Mouse (Mus musculus): ENCODE results near the gene Snrnp25. TPM values are rescaled to one million over a fixed set of nuclear protein-coding genes. Genes with fewer than 3 reads are reported as not detected.
A peak's percentile ranks its signal among the peaks of the same experiment; 100 is the strongest.

The Snrnp25 gene
- polyA plus RNA-seq, 1 experiment: 58.3 TPM

- H3ac ChIP-seq (ENCODE audit: control insufficient read depth, insufficient read length): peak overlapping the region; percentile 74
- H3K4me2 ChIP-seq (ENCODE audit: low read depth): peak overlapping the region; percentile 81
- no peaks in the 10 kb centered on the region for H3K27me3 ChIP-seq (ENCODE audit: control insufficient read depth, insufficient read depth, insufficient read length)
- peaks cover 58% of the 10 kb centered on the region for H3K79me2 ChIP-seq (ENCODE audit: control insufficient read depth, insufficient read depth)
- no peaks in the 10 kb centered on the region for H3K36me3 ChIP-seq (ENCODE audit: control insufficient read depth, insufficient read depth)
- TF ChIP-seq SRF (IDR thresholded peaks at IDR 0.05; ENCODE audit: control insufficient read depth, insufficient read length, low read depth): no peak
- TF ChIP-seq POLR2AphosphoS2 (IDR thresholded peaks at IDR 0.05; ENCODE audit: insufficient read length, low read depth): peak; percentile 16
- peak; percentile 26 for TF ChIP-seq REST (IDR thresholded peaks at IDR 0.05; ENCODE audit: insufficient read depth, insufficient read length)
- peak overlapping the region; percentile 62 for H3K4me3 ChIP-seq
Measured at GRCm38 (mm10) chr11:32220607-32221224, 15.5 kb downstream of the Snrnp25 start.

DNA sequence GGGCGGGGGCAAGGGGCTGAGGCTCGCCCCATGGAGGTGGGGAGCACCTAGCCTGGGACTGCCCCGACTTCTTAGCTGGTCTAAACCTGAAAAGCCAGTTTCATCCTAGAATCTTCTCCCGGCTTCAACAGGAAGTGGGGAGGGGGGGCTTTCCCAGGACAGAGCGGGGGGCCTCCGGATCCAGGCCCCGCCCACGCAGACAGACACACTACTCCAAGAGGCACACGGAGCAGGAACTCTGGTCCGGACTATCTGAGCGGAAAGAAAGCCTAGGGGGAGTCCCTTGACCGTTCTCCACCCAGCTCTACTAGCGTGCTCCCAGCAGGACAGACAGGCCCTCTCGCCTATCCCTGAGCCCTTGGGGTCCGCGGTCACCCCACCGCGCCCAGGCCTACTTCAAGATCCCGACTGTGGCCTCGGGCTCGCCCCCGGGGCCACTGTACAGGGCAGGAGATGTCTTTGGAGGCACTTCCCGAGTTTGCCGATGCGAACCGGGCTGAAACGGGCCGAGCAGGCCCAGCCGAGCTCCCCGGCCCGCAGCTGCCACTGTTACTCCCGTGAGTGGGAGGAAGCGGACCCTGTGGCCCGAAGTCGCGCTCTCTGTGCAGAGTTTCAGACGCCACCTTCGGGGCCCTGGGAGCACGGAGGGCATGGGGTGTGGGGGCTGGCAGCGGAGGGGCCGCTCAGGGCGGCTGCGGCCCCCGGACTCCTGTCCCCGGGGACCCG lies 16.2 kb downstream of the Snrnp25 start:
- Histone ChIP-seq H3ac (ENCODE audit: control insufficient read depth, insufficient read length) (peak overlapping the region; percentile 74), H3K27me3 (ENCODE audit: control insufficient read depth, insufficient read depth, insufficient read length) (no peaks in the 10 kb centered on the region), H3K36me3 (ENCODE audit: control insufficient read depth, insufficient read depth) (no peaks in the 10 kb centered on the region), H3K4me2 (ENCODE audit: low read depth) (peak overlapping the region; percentile 81), H3K79me2 (ENCODE audit: control insufficient read depth, insufficient read depth) (peaks cover 51% of the 10 kb centered on the region), H3K4me3 (peak overlapping the region; percentile 62)
- TF ChIP-seq POLR2AphosphoS2 (IDR thresholded peaks at IDR 0.05; ENCODE audit: insufficient read length, low read depth) (peak; percentile 13), CEBPB (IDR thresholded peaks at IDR 0.05; ENCODE audit: insufficient read depth, poor library complexity, severe bottlenecking) (no peak), MYOG (IDR thresholded peaks at IDR 0.05; ENCODE audit: control insufficient read depth in 1 of 3, insufficient read depth in 1 of 3, insufficient read length in 2 of 3, low read depth in 2 of 3) (peak in 1 of 3 experiments; percentile 6), POLR2A (IDR thresholded peaks at IDR 0.05; ENCODE audit: insufficient read length, low read depth) (peak; percentile 41), TCF3 (IDR thresholded peaks at IDR 0.05; ENCODE audit: insufficient read length, low read depth) (no peak), MYOD1 (IDR thresholded peaks at IDR 0.05; ENCODE audit: control insufficient read depth in 1 of 3, insufficient read length in 2 of 3, low read depth in 2 of 3) (peak in 1 of 3 experiments; percentile 50)

GRCm38 (mm10) chr11:32221951-32222409 lies 16.8 kb downstream of the Snrnp25 start, which contains the start of gene Rhbdf1:
TSS of gene Rhbdf1 (minus strand) at chr11:32222300.
- peak within 1 kb of the TSS; percentile 62 for H3K4me3 ChIP-seq
- no peaks in the 10 kb centered on the region for H3K27me3 ChIP-seq (ENCODE audit: control insufficient read depth, insufficient read depth, insufficient read length)
- peaks cover 45% of the 10 kb centered on the region for H3K79me2 ChIP-seq (ENCODE audit: control insufficient read depth, insufficient read depth)
- peak within 1 kb of the TSS; percentile 81 for H3K4me2 ChIP-seq (ENCODE audit: low read depth)
- TF ChIP-seq SRF (IDR thresholded peaks at IDR 0.05; ENCODE audit: control insufficient read depth, insufficient read length, low read depth): no peak
- TF ChIP-seq E2F4 (IDR thresholded peaks at IDR 0.05; ENCODE audit: insufficient read depth): no peak
- TF ChIP-seq MYOD1 (IDR thresholded peaks at IDR 0.05; ENCODE audit: control insufficient read depth in 1 of 3, insufficient read length in 2 of 3, low read depth in 2 of 3): no peak
- TF ChIP-seq CEBPB (IDR thresholded peaks at IDR 0.05; ENCODE audit: insufficient read depth, poor library complexity, severe bottlenecking): no peak
- peak; percentile 84 for TF ChIP-seq POLR2A (IDR thresholded peaks at IDR 0.05; ENCODE audit: insufficient read length, low read depth)
- no peak for TF ChIP-seq USF1 (IDR thresholded peaks at IDR 0.05; ENCODE audit: low read depth)
- no peak for TF ChIP-seq REST (IDR thresholded peaks at IDR 0.05; ENCODE audit: insufficient read depth, insufficient read length)
- TF ChIP-seq MYOG (IDR thresholded peaks at IDR 0.05; ENCODE audit: control insufficient read depth in 1 of 3, insufficient read depth in 1 of 3, insufficient read length in 2 of 3, low read depth in 2 of 3): peak in 1 of 3 experiments; percentile 36
- TF ChIP-seq MAX (IDR thresholded peaks at IDR 0.05; ENCODE audit: low read depth): no peak
- no peak for TF ChIP-seq TCF12 (IDR thresholded peaks at IDR 0.05; ENCODE audit: insufficient read depth, poor library complexity, severe bottlenecking)
- TF ChIP-seq TCF3 (IDR thresholded peaks at IDR 0.05; ENCODE audit: insufficient read length, low read depth): no peak
- TF ChIP-seq POLR2AphosphoS2 (IDR thresholded peaks at IDR 0.05; ENCODE audit: insufficient read length, low read depth): peak; percentile 83
- H3ac ChIP-seq (ENCODE audit: control insufficient read depth, insufficient read length): peak within 1 kb of the TSS; percentile 74
- H3K36me3 ChIP-seq (ENCODE audit: control insufficient read depth, insufficient read depth): no peaks in the 10 kb centered on the region

GRCm38 (mm10) chr11:32222570-32223194 lies 17.5 kb downstream of the Snrnp25 start:
- TF ChIP-seq MYOG (IDR thresholded peaks at IDR 0.05; ENCODE audit: control insufficient read depth in 1 of 3, insufficient read depth in 1 of 3, insufficient read length in 2 of 3, low read depth in 2 of 3) (no peak), CEBPB (IDR thresholded peaks at IDR 0.05; ENCODE audit: insufficient read depth, poor library complexity, severe bottlenecking) (no peak), REST (IDR thresholded peaks at IDR 0.05; ENCODE audit: insufficient read depth, insufficient read length) (no peak), MYOD1 (IDR thresholded peaks at IDR 0.05; ENCODE audit: control insufficient read depth in 1 of 3, insufficient read length in 2 of 3, low read depth in 2 of 3) (no peak), POLR2A (IDR thresholded peaks at IDR 0.05; ENCODE audit: insufficient read length, low read depth) (no peak), E2F4 (IDR thresholded peaks at IDR 0.05; ENCODE audit: insufficient read depth) (no peak), TCF3 (IDR thresholded peaks at IDR 0.05; ENCODE audit: insufficient read length, low read depth) (no peak), TCF12 (IDR thresholded peaks at IDR 0.05; ENCODE audit: insufficient read depth, poor library complexity, severe bottlenecking) (no peak), MAX (IDR thresholded peaks at IDR 0.05; ENCODE audit: low read depth) (no peak), USF1 (IDR thresholded peaks at IDR 0.05; ENCODE audit: low read depth) (no peak), POLR2AphosphoS2 (IDR thresholded peaks at IDR 0.05; ENCODE audit: insufficient read length, low read depth) (no peak), SRF (IDR thresholded peaks at IDR 0.05; ENCODE audit: control insufficient read depth, insufficient read length, low read depth) (no peak)

More at GRCm38 (mm10) chr11:32222570-32223194, 17.5 kb downstream of the Snrnp25 start:
- Histone ChIP-seq H3K27me3 (ENCODE audit: control insufficient read depth, insufficient read depth, insufficient read length) (no peaks in the 10 kb centered on the region), H3K79me2 (ENCODE audit: control insufficient read depth, insufficient read depth) (peaks cover 38% of the 10 kb centered on the region), H3K4me3 (peak overlapping the region; percentile 62), H3K4me2 (ENCODE audit: low read depth) (peak overlapping the region; percentile 80), H3ac (ENCODE audit: control insufficient read depth, insufficient read length) (peak overlapping the region; percentile 74), H3K36me3 (ENCODE audit: control insufficient read depth, insufficient read depth) (no peaks in the 10 kb centered on the region)
